8 mouse cellular contexts compared by ENCODE assay signal in genomic region chr2:11375092-11375491, GRCm38 (mm10).
DNase-seq lines count a peak whose midpoint lies in the region; ATAC-seq and TF ChIP-seq lines count a peak whose summit lies in the region.

No protein-coding gene starts in this region.

- no peak for TF ChIP-seq CTCF in layer of hippocampus, adult 2 months (conservative IDR thresholded peaks at IDR 0.05)

- no peak overlapping the region for H3K4me3 ChIP-seq in layer of hippocampus, adult 2 months

- peak; percentile 70 to 77 for DNase-seq in cerebellum, postnatal 10 days
- no peak for DNase-seq in cerebellum, postnatal 25 days
- DNase-seq in gastrocnemius, postnatal 14 days, result peak; percentile 47
- peak; percentile 61 to 71 for DNase-seq in lung, adult 18-20 months
- DNase-seq in spleen, postnatal 10 days (ENCODE audit: low spot score in 2 of 2), result peak; percentile 8 to 60
- no peak for DNase-seq in left cerebral cortex, adult 9 months (ENCODE audit: low spot score in 2 of 2)
- DNase-seq in layer of hippocampus, adult 2 months (ENCODE audit: low spot score in 2 of 2), result no peak

- intact Hi-C loops in gastrocnemius, postnatal 14 days (cut with DNase I; ENCODE audit: low total_unique reads), result no loop called here

- no peak overlapping the region for H3K27ac ChIP-seq in layer of hippocampus, adult 2 months

- peak; percentile 100 for ATAC-seq in CD4-positive, CD25-positive, alpha-beta regulatory T cell, adult 4 months

Comparison
In these comparisons a context has a peak if more than half of its experiments do, and no peak if none do; other contexts are left out.
1. DNase-seq: peak in cerebellum, postnatal 10 days (2 of 2), gastrocnemius, postnatal 14 days (single experiment), lung, adult 18-20 months (2 of 2) and spleen, postnatal 10 days (2 of 2); none in cerebellum, postnatal 25 days (0 of 2), left cerebral cortex, adult 9 months (0 of 2) and layer of hippocampus, adult 2 months (0 of 2).